Mouse (Mus musculus): ENCODE results near the gene Slc35e3. TPM values are rescaled to one million over a fixed set of nuclear protein-coding genes. Genes with fewer than 3 reads are reported as not detected.

Gene Slc35e3
- polyA plus RNA-seq, 1 experiment from 2014 or later, result 13.0 TPM

GRCm38 (mm10) chr10:117687577-117687976 lies 58.6 kb downstream of the Slc35e3 start:
- Histone ChIP-seq H3K9me3 (ENCODE audit: control insufficient read depth, low read depth, low read length) (no peaks in the 10 kb centered on the region), H3K4me2 (replicated peaks; ENCODE audit: low read depth, low read length) (no peak overlapping the region), H3K36me3 (ENCODE audit: control insufficient read depth, insufficient read depth, low read length) (peaks cover 38% of the 10 kb centered on the region), H3K27me3 (ENCODE audit: control insufficient read depth, insufficient read depth, low read length) (no peaks in the 10 kb centered on the region), H3K9ac (replicated peaks; ENCODE audit: low read depth, low read length) (no peak overlapping the region), H3K27ac (ENCODE audit: low read length) (no peak overlapping the region), H3K4me1 (ENCODE audit: control insufficient read depth, insufficient read depth, low read length) (no peaks in the 10 kb centered on the region), H3K4me3 (ENCODE audit: low read depth, low read length) (no peak overlapping the region)
- no peak for ATAC-seq (ENCODE audit: insufficient number of reproducible peaks, insufficient read depth, low FRiP score, low read depth)
- 86% methylated on average over 7 of the region's 7 CpGs for WGBS

- H3K27me3 ChIP-seq (ENCODE audit: control insufficient read depth, insufficient read depth, low read length), result no peaks in the 10 kb centered on the region
- 69% methylated on average over 3 of the region's 3 CpGs for WGBS
- ATAC-seq (ENCODE audit: insufficient number of reproducible peaks, insufficient read depth, low FRiP score, low read depth), result no peak
Observed at GRCm38 (mm10) chr10:117687018-117687417, 59.1 kb downstream of the Slc35e3 start.

GRCm38 (mm10) chr10:117685849-117686591 lies 60.1 kb downstream of the Slc35e3 start:
- Histone ChIP-seq H3K9me3 (ENCODE audit: control insufficient read depth, low read depth, low read length) (no peaks in the 10 kb centered on the region), H3K36me3 (ENCODE audit: control insufficient read depth, insufficient read depth, low read length) (peaks cover 25% of the 10 kb centered on the region), H3K4me3 (ENCODE audit: low read depth, low read length) (no peak overlapping the region), H3K4me2 (replicated peaks; ENCODE audit: low read depth, low read length) (no peak overlapping the region), H3K9ac (replicated peaks; ENCODE audit: low read depth, low read length) (no peak overlapping the region), H3K27ac (ENCODE audit: low read length) (no peak overlapping the region), H3K4me1 (ENCODE audit: control insufficient read depth, insufficient read depth, low read length) (no peaks in the 10 kb centered on the region), H3K27me3 (ENCODE audit: control insufficient read depth, insufficient read depth, low read length) (no peaks in the 10 kb centered on the region)
- WGBS, result 93% methylated on average over 13 of the region's 13 CpGs
- ATAC-seq (ENCODE audit: insufficient number of reproducible peaks, insufficient read depth, low FRiP score, low read depth), result no peak

More at GRCm38 (mm10) chr10:117687018-117687417, 59.1 kb downstream of the Slc35e3 start:
- no peak overlapping the region for H3K9ac ChIP-seq (replicated peaks; ENCODE audit: low read depth, low read length)
- peaks cover 32% of the 10 kb centered on the region for H3K36me3 ChIP-seq (ENCODE audit: control insufficient read depth, insufficient read depth, low read length)
- H3K9me3 ChIP-seq (ENCODE audit: control insufficient read depth, low read depth, low read length), result no peaks in the 10 kb centered on the region
- no peak overlapping the region for H3K4me2 ChIP-seq (replicated peaks; ENCODE audit: low read depth, low read length)
- no peaks in the 10 kb centered on the region for H3K4me1 ChIP-seq (ENCODE audit: control insufficient read depth, insufficient read depth, low read length)
- H3K4me3 ChIP-seq (ENCODE audit: low read depth, low read length), result no peak overlapping the region
- H3K27ac ChIP-seq (ENCODE audit: low read length), result no peak overlapping the region

GRCm38 (mm10) chr10:117685171-117685848 lies 60.9 kb downstream of the Slc35e3 start:
- Histone ChIP-seq H3K4me3 (ENCODE audit: low read depth, low read length) (no peak overlapping the region), H3K9ac (replicated peaks; ENCODE audit: low read depth, low read length) (no peak overlapping the region), H3K27ac (ENCODE audit: low read length) (no peak overlapping the region), H3K36me3 (ENCODE audit: control insufficient read depth, insufficient read depth, low read length) (peaks cover 17% of the 10 kb centered on the region), H3K4me1 (ENCODE audit: control insufficient read depth, insufficient read depth, low read length) (no peaks in the 10 kb centered on the region), H3K4me2 (replicated peaks; ENCODE audit: low read depth, low read length) (no peak overlapping the region), H3K9me3 (ENCODE audit: control insufficient read depth, low read depth, low read length) (no peaks in the 10 kb centered on the region), H3K27me3 (ENCODE audit: control insufficient read depth, insufficient read depth, low read length) (no peaks in the 10 kb centered on the region)
- WGBS, result 86% methylated on average over 15 of the region's 15 CpGs
- no peak for ATAC-seq (ENCODE audit: insufficient number of reproducible peaks, insufficient read depth, low FRiP score, low read depth)

- H3K4me2 ChIP-seq (replicated peaks; ENCODE audit: low read depth, low read length), result no peak overlapping the region
- ATAC-seq (ENCODE audit: insufficient number of reproducible peaks, insufficient read depth, low FRiP score, low read depth), result no peak
- H3K9ac ChIP-seq (replicated peaks; ENCODE audit: low read depth, low read length), result no peak overlapping the region
- H3K27me3 ChIP-seq (ENCODE audit: control insufficient read depth, insufficient read depth, low read length), result no peaks in the 10 kb centered on the region
- H3K4me3 ChIP-seq (ENCODE audit: low read depth, low read length), result no peak overlapping the region
- no peaks in the 10 kb centered on the region for H3K9me3 ChIP-seq (ENCODE audit: control insufficient read depth, low read depth, low read length)
- peaks cover 11% of the 10 kb centered on the region for H3K36me3 ChIP-seq (ENCODE audit: control insufficient read depth, insufficient read depth, low read length)
- no peak overlapping the region for H3K27ac ChIP-seq (ENCODE audit: low read length)
- WGBS, result 85% methylated on average over 19 of the region's 19 CpGs
- no peaks in the 10 kb centered on the region for H3K4me1 ChIP-seq (ENCODE audit: control insufficient read depth, insufficient read depth, low read length)
Observed at GRCm38 (mm10) chr10:117684298-117685170, 61.6 kb downstream of the Slc35e3 start.

- no peak overlapping the region for H3K27ac ChIP-seq (ENCODE audit: low read length)
- no peak overlapping the region for H3K4me3 ChIP-seq (ENCODE audit: low read depth, low read length)
- no peak overlapping the region for H3K4me2 ChIP-seq (replicated peaks; ENCODE audit: low read depth, low read length)
- H3K9ac ChIP-seq (replicated peaks; ENCODE audit: low read depth, low read length), result no peak overlapping the region
- no peaks in the 10 kb centered on the region for H3K9me3 ChIP-seq (ENCODE audit: control insufficient read depth, low read depth, low read length)
- no peaks in the 10 kb centered on the region for H3K27me3 ChIP-seq (ENCODE audit: control insufficient read depth, insufficient read depth, low read length)
- no peak for ATAC-seq (ENCODE audit: insufficient number of reproducible peaks, insufficient read depth, low FRiP score, low read depth)
- H3K36me3 ChIP-seq (ENCODE audit: control insufficient read depth, insufficient read depth, low read length), result peaks cover 3% of the 10 kb centered on the region; the same call in 1 of the 2 replicates
- WGBS, result 91% methylated on average over 9 of the region's 9 CpGs
- H3K4me1 ChIP-seq (ENCODE audit: control insufficient read depth, insufficient read depth, low read length), result no peaks in the 10 kb centered on the region
Observed at GRCm38 (mm10) chr10:117683734-117684037, 62.5 kb downstream of the Slc35e3 start.

Other genes starting within 250 kb of the Slc35e3 start
- 89.1 and 95.8 TPM in 2 replicates for gene Cpm, start 116.9 kb downstream of the Slc35e3 start, polyA plus RNA-seq (2014; fragmentation: Nextera tagmentation; extraction: Ambion mirVana)
- 50.2 and 54.1 TPM in 2 replicates for gene Mdm2, start 35.6 kb downstream of the Slc35e3 start, polyA plus RNA-seq (2014; fragmentation: Nextera tagmentation; extraction: Ambion mirVana)
- gene Nup107, start 46.3 kb upstream of the Slc35e3 start, polyA plus RNA-seq (2014; fragmentation: Nextera tagmentation; extraction: Ambion mirVana), result 61.7 and 62.6 TPM in 2 replicates
- 178 and 194 TPM in 2 replicates for gene Rap1b, start 99.7 kb upstream of the Slc35e3 start, polyA plus RNA-seq (2014; fragmentation: Nextera tagmentation; extraction: Ambion mirVana)

Measured in stomach, embryonic 14.5 days (tissue).